Mouse (Mus musculus) thymus, adult 2 months (tissue): Measurements from ENCODE around the gene Dock7. TPM values are rescaled to one million over a fixed set of nuclear protein-coding genes. Genes with fewer than 3 reads are reported as not detected.

Experiments
- DNase-seq: peaks from one replicate; pipeline ENCODE4 v3.0.0; 2021
- H3K27ac ChIP-seq: fragments of 200-500 bp; 2 replicates; pipeline ENCODE4 v1.5.1; 2012; ENCODE audit warnings: low read length, control low read depth; ENCODE audit not compliant: control insufficient read depth, insufficient read depth
- H3K27me3 ChIP-seq: fragments of 200-500 bp; 2 replicates; pipeline ENCODE4 v1.6.1; 2012; ENCODE audit warnings: mild to moderate bottlenecking, low read length, moderate library complexity, mixed read lengths; ENCODE audit not compliant: control insufficient read depth, insufficient read depth
- H3K36me3 ChIP-seq: fragments of 200-500 bp; 2 replicates; pipeline ENCODE4 v1.6.1; 2012; ENCODE audit warnings: mild to moderate bottlenecking, low read length, moderate library complexity; ENCODE audit not compliant: control insufficient read depth, insufficient read depth
- H3K4me1 ChIP-seq: fragments of 200-500 bp; replicated peaks from 2 replicates; pipeline ENCODE4 v1.6.1; 2012; ENCODE audit warnings: low read length; ENCODE audit not compliant: control insufficient read depth, insufficient read depth
- H3K4me3 ChIP-seq: fragments of 200-500 bp; 2 replicates; pipeline ENCODE4 v1.5.1; 2012; ENCODE audit warnings: mild to moderate bottlenecking, low read length, control low read depth, moderate library complexity; ENCODE audit not compliant: control insufficient read depth, insufficient read depth
- CTCF ChIP-seq: fragments of 200-500 bp; IDR thresholded peaks from 2 replicates; pipeline ENCODE4 v1.5.1; 2012; ENCODE audit warnings: mild to moderate bottlenecking, control low read depth, low read length, moderate library complexity, borderline replicate concordance; ENCODE audit not compliant: control insufficient read depth, poor library complexity, insufficient read depth; ENCODE audit errors: extremely low read depth
- POLR2A ChIP-seq: fragments of 200-500 bp; IDR thresholded peaks from 2 replicates; pipeline ENCODE4 v1.6.1; 2012; ENCODE audit warnings: mild to moderate bottlenecking, low read length, control low read depth, moderate library complexity; ENCODE audit not compliant: control insufficient read depth, poor library complexity, insufficient read depth; ENCODE audit errors: extremely low read depth
- WGBS: fragments of 180-500 bp; shearing (Covaris S2); methylation state at CpG from one replicate; pipeline ENCODE4 v1.1.7; 2018; 5-methylcytosine and 5-hydroxymethylcytosine counted together
- polyA plus RNA-seq: library from polyadenylated mRNA; depleted of rRNA; stranded (reverse); fragments of >200 nt; gene quantifications from 2 replicates; pipeline ENCODE4 v1.2.3, GENCODE M21; 2012

The Dock7 gene
- polyA plus RNA-seq, 1 experiment: 9.3 TPM

DNA sequence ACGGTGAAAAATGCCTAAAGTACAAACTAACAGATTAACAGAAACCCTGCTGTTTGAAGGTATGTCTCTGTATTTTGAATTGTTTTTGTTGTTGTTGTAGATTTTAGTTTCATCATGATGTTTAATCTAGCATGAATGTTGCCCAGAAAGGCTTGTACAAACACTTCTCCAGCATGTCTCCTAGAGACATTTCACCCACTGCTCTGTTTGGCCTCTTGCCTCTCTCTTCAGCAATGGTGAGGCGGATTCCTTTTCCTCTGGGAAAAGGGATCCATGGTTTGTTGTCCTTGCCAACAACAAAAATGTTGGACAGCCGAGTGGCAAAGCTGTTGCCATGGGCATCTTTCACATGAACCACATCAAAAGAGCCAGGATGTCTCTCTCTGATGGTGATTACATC lies 17.9 kb downstream of the Dock7 start:
- WGBS: 84% methylated on average over 3 of the region's 3 CpGs
- no peak overlapping the region for H3K4me3 ChIP-seq
- DNase-seq: no peak

DNA sequence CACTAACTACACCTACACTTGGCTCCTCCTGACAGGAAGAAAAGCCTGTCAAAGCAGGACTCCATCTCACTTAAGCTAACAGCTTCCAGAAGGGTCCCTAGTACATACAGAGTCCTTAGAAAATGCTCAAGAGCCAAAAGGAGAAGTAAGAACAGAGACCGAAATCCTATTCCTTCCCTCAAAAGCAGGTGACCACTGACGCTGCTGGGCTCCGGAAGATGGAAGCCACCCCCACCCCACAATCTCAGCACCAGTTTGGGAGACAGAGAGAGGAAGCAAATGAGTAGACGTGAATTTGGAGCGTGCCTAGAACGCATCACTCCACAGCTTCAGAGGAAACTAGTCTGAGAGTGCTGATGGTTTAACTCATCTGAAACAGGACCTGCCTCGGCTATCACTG lies 20.0 kb downstream of the Dock7 start:
- Histone ChIP-seq H3K4me3 (no peak overlapping the region), H3K27me3 (no peaks in the 10 kb centered on the region), H3K4me1 (no peaks in the 10 kb centered on the region), H3K36me3 (no peaks in the 10 kb centered on the region), H3K27ac (no peak overlapping the region)
- no peak for DNase-seq
- 39% methylated on average over 7 of the region's 7 CpGs for WGBS
- TF ChIP-seq CTCF (no peak), POLR2A (no peak)

More for the DNA sequence above, 17.9 kb downstream of the Dock7 start:
- Histone ChIP-seq H3K27me3 (no peaks in the 10 kb centered on the region), H3K4me1 (no peaks in the 10 kb centered on the region), H3K27ac (no peak overlapping the region), H3K36me3 (no peaks in the 10 kb centered on the region)
- TF ChIP-seq POLR2A: no peak
- TF ChIP-seq CTCF: no peak

DNA sequence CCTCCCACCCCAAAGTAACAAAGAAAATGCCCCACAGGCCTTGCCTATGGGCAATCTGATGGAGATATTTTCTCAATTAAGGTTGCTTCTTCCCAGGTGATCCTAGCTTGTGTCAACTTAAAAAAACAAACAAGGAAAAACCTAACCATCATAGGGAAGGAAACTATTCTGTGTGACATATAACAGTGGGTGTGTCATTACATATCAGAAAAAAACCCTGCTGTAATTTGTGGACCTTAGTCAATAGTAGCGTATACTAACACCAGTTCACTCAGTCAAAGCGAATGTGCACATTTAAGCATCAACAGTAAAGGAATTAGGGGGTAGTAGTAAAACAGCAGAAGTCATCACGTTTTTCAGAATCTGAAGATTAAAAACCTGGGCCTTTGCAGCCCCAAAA lies 28.9 kb downstream of the Dock7 start:
- DNase-seq: no peak
- no peak for TF ChIP-seq CTCF
- no peak for TF ChIP-seq POLR2A
- Histone ChIP-seq H3K27ac (no peak overlapping the region), H3K27me3 (no peaks in the 10 kb centered on the region), H3K4me3 (no peak overlapping the region), H3K4me1 (no peaks in the 10 kb centered on the region), H3K36me3 (no peaks in the 10 kb centered on the region)
- 92% methylated on average over 3 of the region's 3 CpGs for WGBS

DNA sequence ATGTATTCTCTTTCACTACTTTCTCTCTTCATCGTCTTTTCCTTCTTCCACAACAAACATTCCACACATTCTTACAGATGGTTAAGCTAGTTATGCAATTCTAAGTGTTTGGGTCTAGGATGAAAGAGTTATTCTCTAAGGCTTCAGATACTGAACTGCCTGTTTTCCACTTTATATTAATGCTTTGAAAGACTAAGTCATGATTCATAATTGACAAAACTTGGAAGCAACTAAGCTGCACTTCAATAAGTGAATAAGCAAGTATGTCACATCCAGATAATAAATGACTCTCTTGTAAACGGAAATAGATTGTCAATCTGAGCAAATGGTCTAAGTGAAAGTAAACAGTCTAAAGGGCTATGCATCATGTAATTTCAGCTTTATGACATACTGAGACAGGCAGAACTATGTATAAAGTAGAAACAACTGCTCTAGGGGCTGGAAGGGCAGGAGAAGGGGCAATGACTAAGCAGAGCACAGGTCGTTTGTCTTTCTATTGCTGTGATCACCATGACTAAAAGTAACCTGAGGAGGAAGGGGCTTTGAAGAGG lies 29.5 kb downstream of the Dock7 start:
- no peak for DNase-seq
- WGBS: 68% methylated on average over 3 of the region's 3 CpGs
- TF ChIP-seq POLR2A (no peak), CTCF (no peak)
- no peak overlapping the region for H3K4me3 ChIP-seq
- no peaks in the 10 kb centered on the region for H3K27me3 ChIP-seq
- H3K36me3 ChIP-seq: no peaks in the 10 kb centered on the region
- H3K4me1 ChIP-seq: no peaks in the 10 kb centered on the region
- H3K27ac ChIP-seq: no peak overlapping the region

DNA sequence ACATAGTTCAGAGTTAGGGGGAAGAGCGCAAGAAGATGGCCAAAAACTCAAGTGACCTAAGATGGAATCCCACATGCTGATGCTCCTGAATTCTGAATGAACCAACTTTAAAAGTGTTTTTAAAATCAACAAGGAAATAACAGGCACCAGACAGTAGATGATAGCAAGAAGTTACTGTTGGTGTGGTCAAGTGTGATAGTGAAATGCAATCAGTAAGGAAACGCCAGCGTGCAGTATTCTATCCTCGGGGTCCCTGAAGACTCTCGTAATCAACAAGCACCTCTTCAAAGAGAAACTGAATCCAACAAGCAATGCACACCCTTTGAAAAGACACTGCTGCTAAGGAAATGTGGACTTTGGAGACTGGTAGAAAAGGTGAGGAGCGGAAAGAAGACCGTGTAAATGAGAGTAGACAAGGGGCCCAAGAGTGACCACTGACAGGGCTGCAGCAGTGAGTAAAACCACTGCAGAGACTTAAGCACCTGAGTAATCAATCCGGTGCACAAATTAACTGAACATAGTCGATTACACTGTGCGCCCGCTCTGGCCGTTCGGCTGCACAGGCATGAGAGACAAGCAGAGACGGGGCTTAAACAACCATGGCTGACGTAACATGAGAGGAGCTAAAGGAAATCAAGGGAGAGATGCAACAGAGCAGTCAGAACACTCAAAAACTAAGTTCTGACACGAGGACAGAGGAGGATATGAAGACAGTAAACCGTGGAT lies 32.8 kb downstream of the Dock7 start:
- Histone ChIP-seq H3K4me3 (no peak overlapping the region), H3K27me3 (no peaks in the 10 kb centered on the region), H3K36me3 (no peaks in the 10 kb centered on the region), H3K27ac (no peak overlapping the region), H3K4me1 (no peaks in the 10 kb centered on the region)
- no peak for DNase-seq
- no peak for TF ChIP-seq POLR2A
- WGBS: 92% methylated on average over 17 of the region's 17 CpGs

DNA sequence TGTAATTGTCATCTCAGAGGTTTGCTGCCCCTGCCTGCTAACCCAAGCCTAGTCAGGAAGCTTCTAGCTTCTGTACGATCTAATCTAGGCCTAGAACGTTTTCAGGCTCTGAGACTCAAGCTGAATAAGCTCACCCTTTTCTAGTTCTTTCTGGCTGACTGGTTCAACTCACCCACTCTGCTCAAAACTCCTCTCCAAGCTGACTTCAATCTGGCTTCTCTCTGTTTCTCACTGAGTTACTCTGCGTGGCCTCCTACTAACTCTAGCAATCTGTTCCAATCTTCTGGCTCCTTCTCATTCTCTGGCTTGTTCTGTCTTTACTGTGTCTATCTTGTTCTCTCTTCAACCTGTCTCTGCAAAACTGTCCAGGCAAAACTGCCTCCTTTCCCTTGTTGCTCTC lies 36.9 kb downstream of the Dock7 start:
- WGBS: 94% methylated on average over 3 of the region's 3 CpGs

DNA sequence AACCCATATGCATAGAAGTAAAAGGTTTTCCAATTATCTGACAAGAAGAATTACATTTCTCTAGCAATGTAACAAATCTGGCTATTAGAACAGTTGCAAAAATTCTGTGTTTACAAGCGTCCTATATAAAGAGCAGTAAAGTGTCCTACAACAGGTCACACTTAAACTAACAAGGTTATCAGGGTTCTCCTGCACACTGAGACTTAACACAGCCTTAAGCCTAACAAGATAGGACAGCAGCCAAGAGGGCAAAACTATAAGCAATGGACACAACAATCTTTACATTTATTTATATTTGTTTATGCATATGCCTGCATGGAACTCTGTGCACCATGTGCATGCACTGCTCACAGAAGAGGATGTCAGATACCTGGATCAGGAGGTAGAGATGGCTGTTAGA lies 39.5 kb downstream of the Dock7 start:
- H3K27ac ChIP-seq: no peak overlapping the region
- 90% methylated on average over 1 of the region's 1 CpGs for WGBS
- no peak for DNase-seq
- H3K4me1 ChIP-seq: no peaks in the 10 kb centered on the region
- no peaks in the 10 kb centered on the region for H3K36me3 ChIP-seq
- no peak overlapping the region for H3K4me3 ChIP-seq
- no peaks in the 10 kb centered on the region for H3K27me3 ChIP-seq
- no peak for TF ChIP-seq CTCF
- TF ChIP-seq POLR2A: no peak

More for the DNA sequence above, 36.9 kb downstream of the Dock7 start:
- H3K27ac ChIP-seq: no peak overlapping the region
- H3K27me3 ChIP-seq: no peaks in the 10 kb centered on the region
- H3K4me3 ChIP-seq: no peak overlapping the region
- DNase-seq: no peak
- no peaks in the 10 kb centered on the region for H3K36me3 ChIP-seq
- no peak for TF ChIP-seq POLR2A
- TF ChIP-seq CTCF: no peak
- H3K4me1 ChIP-seq: no peaks in the 10 kb centered on the region
